Mouse (Mus musculus) myocyte (in vitro differentiated cells): Measurements from ENCODE around the gene Rasip1. TPM values are rescaled to one million over a fixed set of nuclear protein-coding genes. Genes with fewer than 3 reads are reported as not detected.

Experiments used
- H3K27me3 ChIP-seq: one replicate; pipeline ENCODE4 v1.6.1; 2011; ENCODE audit not compliant: control insufficient read depth, insufficient read depth, insufficient read length
- H3K36me3 ChIP-seq: one replicate; pipeline ENCODE4 v1.6.1; 2011; ENCODE audit not compliant: control insufficient read depth, insufficient read depth
- H3K4me2 ChIP-seq: one replicate; pipeline ENCODE4 v1.6.1; 2011; ENCODE audit warnings: low read depth, control low read depth
- H3K4me3 ChIP-seq: one replicate; pipeline ENCODE4 v1.5.1; 2011; ENCODE audit warnings: mild to moderate bottlenecking, control low read depth, moderate library complexity
- H3K79me2 ChIP-seq: one replicate; pipeline ENCODE4 v1.6.1; 2011; ENCODE audit not compliant: control insufficient read depth, insufficient read depth
- H3ac ChIP-seq: one replicate; pipeline ENCODE4 v1.6.1; 2011; ENCODE audit not compliant: control insufficient read depth, insufficient read length
- CEBPB ChIP-seq: IDR thresholded peaks from 2 replicates; pipeline ENCODE4 v1.6.1; 2011; ENCODE audit warnings: mild to moderate bottlenecking, moderate library complexity; ENCODE audit not compliant: poor library complexity, insufficient read depth, severe bottlenecking
- E2F4 ChIP-seq: IDR thresholded peaks from one replicate; pipeline ENCODE4 v1.6.1; 2011; ENCODE audit warnings: mild to moderate bottlenecking, control low read depth, moderate library complexity; ENCODE audit not compliant: insufficient read depth
- MAX ChIP-seq: IDR thresholded peaks from one replicate; pipeline ENCODE4 v1.6.1; 2011; ENCODE audit warnings: low read depth, mild to moderate bottlenecking, control low read depth
- MYOD1 ChIP-seq, 3 experiments: IDR thresholded peaks; one replicate each; pipeline ENCODE4 v1.6.1; 2011; ENCODE audit warnings: control low read depth in 2 of 3, low read depth in 2 of 3, mild to moderate bottlenecking in 2 of 3, moderate library complexity in 1 of 3; ENCODE audit not compliant: insufficient read length in 2 of 3, control insufficient read depth in 1 of 3
- MYOG ChIP-seq, 3 experiments: IDR thresholded peaks; one replicate each; pipeline ENCODE4 v1.6.1; 2011; ENCODE audit warnings: control low read depth in 2 of 3, low read depth in 2 of 3, mild to moderate bottlenecking in 2 of 3; ENCODE audit not compliant: insufficient read length in 2 of 3, control insufficient read depth in 1 of 3, insufficient read depth in 1 of 3
- POLR2A ChIP-seq: IDR thresholded peaks from one replicate; pipeline ENCODE4 v1.6.1; 2011; ENCODE audit warnings: low read depth, mild to moderate bottlenecking, control low read depth, moderate library complexity; ENCODE audit not compliant: insufficient read length
- POLR2AphosphoS2 ChIP-seq: IDR thresholded peaks from one replicate; pipeline ENCODE4 v1.6.1; 2011; ENCODE audit warnings: low read depth, control low read depth; ENCODE audit not compliant: insufficient read length
- REST ChIP-seq: IDR thresholded peaks from one replicate; pipeline ENCODE4 v1.6.1; 2011; ENCODE audit warnings: mild to moderate bottlenecking, control low read depth, moderate library complexity; ENCODE audit not compliant: insufficient read depth, insufficient read length
- SRF ChIP-seq: IDR thresholded peaks from one replicate; pipeline ENCODE4 v1.6.1; 2011; ENCODE audit warnings: low read depth; ENCODE audit not compliant: control insufficient read depth, insufficient read length
- TCF12 ChIP-seq: IDR thresholded peaks from one replicate; pipeline ENCODE4 v1.6.1; 2011; ENCODE audit warnings: mild to moderate bottlenecking, control low read depth; ENCODE audit not compliant: poor library complexity, insufficient read depth, severe bottlenecking
- TCF3 ChIP-seq: IDR thresholded peaks from one replicate; pipeline ENCODE4 v1.6.1; 2011; ENCODE audit warnings: low read depth, control low read depth; ENCODE audit not compliant: insufficient read length
- USF1 ChIP-seq: IDR thresholded peaks from one replicate; pipeline ENCODE4 v1.6.1; 2011; ENCODE audit warnings: low read depth, mild to moderate bottlenecking, control low read depth, moderate library complexity
- polyA plus RNA-seq: library from polyadenylated mRNA; unstranded; fragments of >200 nt; fragmentation: generic; extraction: Trizol; gene quantifications from one replicate; pipeline ENCODE4 v1.2.1, GENCODE M21; 2012; ENCODE audit warnings: missing spikeins

Rasip1 gene
- polyA plus RNA-seq, 1 experiment: 0.40 TPM

DNA sequence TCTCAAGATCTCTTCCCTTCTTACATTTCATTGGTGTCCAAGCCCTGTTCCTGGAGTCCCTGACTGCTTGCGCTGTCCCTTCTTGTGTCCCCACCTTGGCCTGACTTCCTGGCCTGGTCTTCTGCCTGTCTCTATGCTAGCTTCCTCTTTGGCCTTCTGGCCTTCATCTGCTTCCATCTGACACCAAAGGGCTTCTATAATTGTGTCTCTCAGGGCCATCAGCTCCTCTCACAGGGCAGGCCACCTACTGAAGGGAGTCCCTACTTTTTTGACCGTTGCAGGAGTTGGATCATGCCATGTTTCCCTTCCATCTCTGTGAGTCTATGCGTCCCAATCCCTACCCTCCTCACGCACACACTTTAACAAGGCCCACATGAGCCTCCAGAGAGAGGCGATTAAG is 37.4 kb upstream of the Rasip1 start:
- Histone ChIP-seq H3K79me2 (no peaks in the 10 kb centered on the region), H3K4me2 (peak overlapping the region; percentile 58), H3K4me3 (no peak overlapping the region), H3K36me3 (no peaks in the 10 kb centered on the region), H3ac (no peak overlapping the region), H3K27me3 (no peaks in the 10 kb centered on the region)
- TF ChIP-seq TCF3 (no peak), MYOD1 (IDR thresholded peaks at IDR 0.05; ENCODE audit: control insufficient read depth in 1 of 3, insufficient read length in 2 of 3, low read depth in 2 of 3) (no peak), USF1 (no peak), REST (no peak), E2F4 (no peak), SRF (no peak), POLR2A (no peak), MAX (no peak), MYOG (IDR thresholded peaks at IDR 0.05; ENCODE audit: control insufficient read depth in 1 of 3, insufficient read depth in 1 of 3, insufficient read length in 2 of 3, low read depth in 2 of 3) (no peak), POLR2AphosphoS2 (no peak), TCF12 (no peak), CEBPB (no peak)

DNA sequence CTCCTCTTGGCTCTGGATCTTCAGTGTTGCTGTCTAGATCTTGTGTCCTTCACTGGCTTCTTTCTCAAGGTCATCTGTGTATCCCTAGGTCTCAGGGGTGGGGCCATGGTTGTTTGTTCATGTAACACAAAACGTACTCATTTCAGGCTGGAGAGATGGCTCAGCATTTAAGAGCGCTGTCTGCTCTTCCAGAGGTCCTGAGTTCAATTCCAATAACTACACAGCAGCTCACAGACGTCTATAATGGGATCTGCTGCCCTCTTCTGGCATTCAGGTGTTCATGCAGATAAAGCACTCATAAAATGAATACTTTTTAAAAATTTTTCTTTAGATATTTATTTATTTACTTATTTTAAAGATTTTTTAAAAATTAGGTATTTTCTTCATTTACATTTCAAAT is 36.4 kb upstream of the Rasip1 start:
- Histone ChIP-seq H3K4me2 (no peak overlapping the region), H3K4me3 (no peak overlapping the region), H3K79me2 (no peaks in the 10 kb centered on the region), H3K36me3 (no peaks in the 10 kb centered on the region), H3ac (no peak overlapping the region), H3K27me3 (no peaks in the 10 kb centered on the region)
- TF ChIP-seq TCF3: no peak
- TF ChIP-seq SRF: no peak
- no peak for TF ChIP-seq MYOD1 (IDR thresholded peaks at IDR 0.05; ENCODE audit: control insufficient read depth in 1 of 3, insufficient read length in 2 of 3, low read depth in 2 of 3)
- TF ChIP-seq USF1: no peak
- no peak for TF ChIP-seq POLR2AphosphoS2
- TF ChIP-seq E2F4: no peak
- TF ChIP-seq TCF12: no peak
- no peak for TF ChIP-seq POLR2A
- no peak for TF ChIP-seq MYOG (IDR thresholded peaks at IDR 0.05; ENCODE audit: control insufficient read depth in 1 of 3, insufficient read depth in 1 of 3, insufficient read length in 2 of 3, low read depth in 2 of 3)
- TF ChIP-seq MAX: no peak
- no peak for TF ChIP-seq REST
- TF ChIP-seq CEBPB: no peak

DNA sequence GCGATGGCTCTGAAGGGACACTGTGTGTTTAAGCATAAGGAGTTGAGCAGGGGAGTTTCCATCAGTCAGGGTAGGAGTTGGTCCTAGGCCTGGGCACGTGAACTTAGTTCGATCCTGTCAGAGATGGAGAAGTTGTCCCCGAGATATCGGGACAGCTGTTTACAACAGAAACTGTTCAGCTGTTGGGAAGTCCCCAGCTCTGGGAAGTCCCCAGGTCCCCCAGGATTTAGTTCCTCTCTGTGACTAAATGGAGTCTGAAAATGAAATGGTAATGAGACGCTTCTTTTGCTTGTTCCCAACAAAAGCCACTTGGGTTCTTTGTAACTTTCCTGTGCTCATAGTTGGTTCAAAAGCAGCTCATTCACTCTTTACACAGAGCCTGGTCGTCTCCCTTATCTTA is 35.4 kb upstream of the Rasip1 start:
- Histone ChIP-seq H3K27me3 (no peaks in the 10 kb centered on the region), H3K4me2 (no peak overlapping the region), H3K36me3 (no peaks in the 10 kb centered on the region), H3ac (no peak overlapping the region), H3K4me3 (no peak overlapping the region), H3K79me2 (no peaks in the 10 kb centered on the region)
- no peak for TF ChIP-seq POLR2AphosphoS2
- no peak for TF ChIP-seq SRF
- no peak for TF ChIP-seq TCF3
- no peak for TF ChIP-seq E2F4
- TF ChIP-seq REST: no peak
- peak in 2 of 3 experiments; percentile 19 to 54 for TF ChIP-seq MYOD1 (IDR thresholded peaks at IDR 0.05; ENCODE audit: control insufficient read depth in 1 of 3, insufficient read length in 2 of 3, low read depth in 2 of 3)
- no peak for TF ChIP-seq CEBPB
- TF ChIP-seq USF1: no peak
- TF ChIP-seq MAX: no peak
- TF ChIP-seq TCF12: peak; percentile 9
- TF ChIP-seq POLR2A: no peak
- peak in 1 of 3 experiments; percentile 47 for TF ChIP-seq MYOG (IDR thresholded peaks at IDR 0.05; ENCODE audit: control insufficient read depth in 1 of 3, insufficient read depth in 1 of 3, insufficient read length in 2 of 3, low read depth in 2 of 3)

- Histone ChIP-seq H3K79me2 (no peaks in the 10 kb centered on the region), H3K27me3 (no peaks in the 10 kb centered on the region), H3ac (no peak overlapping the region), H3K4me3 (no peak overlapping the region), H3K4me2 (no peak overlapping the region), H3K36me3 (no peaks in the 10 kb centered on the region)
- TF ChIP-seq SRF: no peak
- TF ChIP-seq MYOG (IDR thresholded peaks at IDR 0.05; ENCODE audit: control insufficient read depth in 1 of 3, insufficient read depth in 1 of 3, insufficient read length in 2 of 3, low read depth in 2 of 3): no peak
Observed at GRCm38 (mm10) chr7:45593118-45593815, 34.0 kb upstream of the Rasip1 start.

DNA sequence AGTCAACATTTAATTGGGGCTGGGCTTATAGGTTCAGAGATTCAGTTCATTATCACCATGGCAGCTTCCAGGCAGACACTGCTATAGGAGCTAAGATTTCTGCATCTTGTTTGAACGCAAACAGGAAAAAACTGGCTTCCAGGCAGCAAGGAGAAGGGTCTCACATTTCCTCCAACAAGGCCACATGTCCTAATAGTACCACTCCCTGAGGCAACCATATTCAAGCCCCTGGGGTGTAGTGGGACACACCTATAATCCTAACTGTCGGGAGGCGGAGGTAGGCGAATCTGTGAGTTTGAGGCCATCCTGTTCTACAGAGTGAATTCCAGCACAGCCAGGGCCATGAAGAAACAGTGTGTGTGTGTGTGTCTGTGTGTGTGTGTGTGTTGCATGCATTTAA is 32.1 kb upstream of the Rasip1 start:
- TF ChIP-seq REST (no peak), POLR2A (no peak), TCF12 (no peak), USF1 (no peak), MYOD1 (IDR thresholded peaks at IDR 0.05; ENCODE audit: control insufficient read depth in 1 of 3, insufficient read length in 2 of 3, low read depth in 2 of 3) (no peak), TCF3 (no peak), MAX (no peak), POLR2AphosphoS2 (no peak), MYOG (IDR thresholded peaks at IDR 0.05; ENCODE audit: control insufficient read depth in 1 of 3, insufficient read depth in 1 of 3, insufficient read length in 2 of 3, low read depth in 2 of 3) (no peak), SRF (no peak), E2F4 (no peak), CEBPB (no peak)
- Histone ChIP-seq H3K36me3 (no peaks in the 10 kb centered on the region), H3K4me2 (no peak overlapping the region), H3K79me2 (no peaks in the 10 kb centered on the region), H3ac (no peak overlapping the region), H3K27me3 (no peaks in the 10 kb centered on the region), H3K4me3 (no peak overlapping the region)
